Mouse (Mus musculus) MEL (cell line): Measurements from ENCODE around the gene Foxg1.

Source experiments
- BHLHE40 ChIP-seq: IDR thresholded peaks from 2 replicates; pipeline ENCODE4 v1.6.1; 2012; ENCODE audit warnings: low read depth, mild to moderate bottlenecking, inconsistent platforms, low read length, improper control_type of control experiment, borderline replicate concordance
- CTCF ChIP-seq, 3 experiments: IDR thresholded peaks in 2 of 3; conservative IDR thresholded peaks in 1 of 3; 2 replicates each; pipeline ENCODE4 v1.5.1; 2011 to 2012; ENCODE audit warnings: low read length in 3 of 3, low read depth in 2 of 3, mild to moderate bottlenecking in 2 of 3, improper control_type of control experiment in 1 of 3, inconsistent platforms in 1 of 3, mixed read lengths in 1 of 3, moderate library complexity in 1 of 3; ENCODE audit not compliant: control insufficient read depth in 1 of 3, insufficient read depth in 1 of 3, poor library complexity in 1 of 3, severe bottlenecking in 1 of 3
- GATA1 ChIP-seq: IDR thresholded peaks from 2 replicates; pipeline ENCODE4 v1.6.1; 2011; ENCODE audit warnings: low read depth, low read length, improper control_type of control experiment
- MEF2A ChIP-seq: IDR thresholded peaks from 2 replicates; pipeline ENCODE4 v1.6.1; 2014; ENCODE audit warnings: low read depth, mild to moderate bottlenecking, inconsistent platforms, low read length, improper control_type of control experiment; ENCODE audit not compliant: poor library complexity, insufficient replicate concordance, severe bottlenecking; ENCODE audit errors: extremely low read depth
- MYC ChIP-seq: IDR thresholded peaks from 2 replicates; pipeline ENCODE4 v1.6.1; 2011; ENCODE audit warnings: low read depth, mild to moderate bottlenecking, low read length, improper control_type of control experiment, moderate library complexity
- POLR2A ChIP-seq, 2 experiments: IDR thresholded peaks; 2 replicates each; pipeline ENCODE4 v1.6.1; 2011 to 2012; ENCODE audit warnings: low read length in 2 of 2, mild to moderate bottlenecking in 2 of 2, control low read depth in 1 of 2, improper control_type of control experiment in 1 of 2, low read depth in 1 of 2, moderate library complexity in 1 of 2; ENCODE audit not compliant: control insufficient read depth in 1 of 2, insufficient read depth in 1 of 2, poor library complexity in 1 of 2
- RAD21 ChIP-seq: IDR thresholded peaks from 2 replicates; pipeline ENCODE4 v1.6.1; 2011; ENCODE audit warnings: mild to moderate bottlenecking, low read depth, low read length, improper control_type of control experiment
- TAL1 ChIP-seq: IDR thresholded peaks from 2 replicates; pipeline ENCODE4 v1.6.1; 2012; ENCODE audit warnings: mild to moderate bottlenecking, inconsistent platforms, low read length, moderate library complexity, mixed read lengths
- ZC3H11A ChIP-seq: IDR thresholded peaks from 2 replicates; pipeline ENCODE4 v1.6.1; 2012; ENCODE audit warnings: low read depth, mild to moderate bottlenecking, inconsistent platforms, low read length, improper control_type of control experiment

GRCm38 (mm10) chr12:49401119-49401795 lies 18.8 kb downstream of the Foxg1 start:
- TF ChIP-seq CTCF (IDR thresholded peaks at IDR 0.05 in 2 of 3, conservative IDR thresholded peaks at IDR 0.05 in 1 of 3; ENCODE audit: control insufficient read depth in 1 of 3, insufficient read depth in 1 of 3, low read depth in 2 of 3, low read length in 3 of 3, poor library complexity in 1 of 3, severe bottlenecking in 1 of 3) (no peak), POLR2A (IDR thresholded peaks at IDR 0.05; ENCODE audit: control insufficient read depth in 1 of 2, insufficient read depth in 1 of 2, low read depth in 1 of 2, low read length in 2 of 2, poor library complexity in 1 of 2) (no peak), MYC (no peak), ZC3H11A (no peak), GATA1 (no peak), RAD21 (no peak), MEF2A (no peak), TAL1 (no peak), BHLHE40 (no peak)
